Mouse (Mus musculus): ENCODE measurements around the gene Srgap1.
A peak's percentile ranks its signal among the peaks of the same experiment; 100 is the strongest.

Srgap1 gene

DNA sequence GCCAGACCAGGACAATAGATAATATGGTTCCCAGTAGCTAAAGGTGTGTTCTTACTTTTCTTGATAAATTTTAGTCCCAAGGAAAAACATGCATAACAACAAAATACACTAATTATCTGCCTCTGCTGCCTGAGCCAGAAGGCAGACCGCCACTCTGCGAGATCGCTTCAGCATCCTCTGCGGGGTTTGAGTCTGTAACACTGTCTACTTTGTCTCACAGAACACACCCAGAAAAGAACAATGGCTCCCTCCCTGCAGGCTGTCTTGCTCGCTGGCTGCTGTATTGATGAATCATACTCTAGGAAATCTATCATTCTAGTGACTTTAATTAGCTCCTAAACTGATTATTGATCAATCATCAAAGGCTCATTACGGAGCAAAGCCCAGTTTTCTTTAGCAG is 164.7 kb downstream of the Srgap1 start:
- DNase-seq (ENCODE audit: low read depth, low spot score): no peak

DNA sequence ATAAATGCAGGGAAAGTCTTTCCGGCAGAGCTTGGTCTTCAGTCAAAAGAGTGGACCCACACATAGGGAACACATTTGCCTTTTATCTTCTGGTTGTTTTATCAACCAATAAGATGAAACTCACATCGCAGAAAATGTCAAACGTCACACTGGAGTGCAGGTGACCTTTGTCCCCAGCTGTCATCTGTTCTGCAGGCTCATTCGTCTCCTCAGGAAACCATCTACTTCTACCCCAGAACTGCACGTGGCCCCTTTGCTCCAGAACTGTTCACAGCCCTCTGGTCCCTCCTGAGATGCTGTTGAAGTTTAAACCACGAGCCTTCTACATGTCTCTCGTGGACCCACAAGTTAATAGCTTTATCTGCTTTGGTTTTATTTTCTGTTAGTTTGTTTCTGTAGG is 168.3 kb downstream of the Srgap1 start:
- DNase-seq (ENCODE audit: low read depth, low spot score): no peak

DNA sequence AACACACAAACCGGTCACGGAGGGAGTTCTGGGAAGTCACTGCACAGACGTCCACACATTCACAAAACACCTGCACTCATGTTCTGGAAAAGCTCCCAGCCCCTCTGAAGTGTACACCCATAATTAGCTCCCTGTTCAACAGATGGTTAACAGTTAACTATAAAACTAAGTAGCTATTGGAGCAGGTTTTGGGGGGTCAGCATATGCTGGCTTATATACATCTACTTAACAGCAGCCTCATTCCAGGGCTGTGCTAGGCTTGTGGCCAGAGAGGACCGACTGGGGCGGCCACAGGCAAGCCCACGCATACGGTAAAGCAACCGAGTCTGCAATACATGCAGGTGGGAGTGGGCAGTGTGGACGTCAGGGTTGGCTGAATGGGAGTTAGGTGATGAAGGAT is 169.2 kb downstream of the Srgap1 start:
- DNase-seq (ENCODE audit: low read depth, low spot score): no peak

DNA sequence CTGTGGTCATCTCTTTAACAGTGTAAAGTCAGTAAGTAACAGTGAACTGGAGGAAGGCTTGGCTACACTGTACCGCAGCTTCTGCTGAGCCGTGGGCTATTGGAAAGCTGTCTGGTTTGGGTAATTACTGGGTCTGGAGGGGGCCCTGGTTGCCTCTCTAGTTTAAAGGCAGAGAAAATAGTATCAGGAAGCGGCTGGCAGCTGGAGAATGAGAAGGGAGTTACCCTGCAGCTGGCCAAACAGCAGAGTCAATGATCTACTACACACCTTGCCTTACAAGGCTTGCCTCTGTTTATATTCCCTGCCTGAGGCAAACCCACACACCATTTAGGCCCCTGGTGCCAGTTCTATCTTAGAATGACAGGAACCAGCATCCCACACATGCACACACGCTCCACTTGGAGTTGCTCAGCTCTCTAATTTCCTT is 174.0 kb downstream of the Srgap1 start:
- DNase-seq (ENCODE audit: low read depth, low spot score): no peak

DNA sequence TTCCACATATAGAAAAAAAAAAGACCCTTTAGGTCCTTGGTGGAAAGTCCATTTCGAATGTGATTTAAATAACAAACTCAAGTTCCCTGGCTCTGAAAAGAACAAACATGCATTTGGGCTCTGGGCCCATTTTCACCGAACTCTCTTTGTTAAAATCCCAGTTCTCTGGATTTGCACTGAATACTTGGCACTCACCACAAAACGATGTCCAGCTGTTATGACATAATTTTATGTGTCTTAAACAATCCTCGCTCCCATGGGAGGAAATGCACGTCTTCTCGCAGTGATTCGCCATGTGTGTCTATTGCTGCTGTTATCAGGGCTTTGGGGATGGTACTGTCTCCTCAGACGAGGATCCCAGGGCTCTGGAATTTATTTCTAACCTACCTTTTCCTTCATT is 177.2 kb downstream of the Srgap1 start:
- DNase-seq (ENCODE audit: low read depth, low spot score): no peak

DNA sequence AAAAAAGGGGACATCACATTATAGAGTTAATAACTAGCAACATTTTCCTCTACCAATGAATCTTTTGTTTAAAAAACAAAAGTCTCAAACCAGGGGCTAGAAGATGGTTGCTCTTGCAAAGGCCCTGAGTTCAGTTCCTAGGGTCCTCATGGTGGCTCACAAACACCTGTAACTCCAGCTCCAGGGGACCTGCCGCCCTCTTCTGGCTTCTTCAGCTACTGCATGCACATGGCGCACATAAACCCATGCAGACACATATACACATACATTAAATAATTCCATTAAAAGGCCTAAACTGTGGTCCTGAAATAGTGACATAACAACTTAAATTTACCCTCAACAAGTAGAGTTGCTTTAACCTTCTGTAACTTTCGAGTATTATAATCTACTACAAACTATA is 178.9 kb downstream of the Srgap1 start:
- no peak for DNase-seq (ENCODE audit: low read depth, low spot score)

DNA sequence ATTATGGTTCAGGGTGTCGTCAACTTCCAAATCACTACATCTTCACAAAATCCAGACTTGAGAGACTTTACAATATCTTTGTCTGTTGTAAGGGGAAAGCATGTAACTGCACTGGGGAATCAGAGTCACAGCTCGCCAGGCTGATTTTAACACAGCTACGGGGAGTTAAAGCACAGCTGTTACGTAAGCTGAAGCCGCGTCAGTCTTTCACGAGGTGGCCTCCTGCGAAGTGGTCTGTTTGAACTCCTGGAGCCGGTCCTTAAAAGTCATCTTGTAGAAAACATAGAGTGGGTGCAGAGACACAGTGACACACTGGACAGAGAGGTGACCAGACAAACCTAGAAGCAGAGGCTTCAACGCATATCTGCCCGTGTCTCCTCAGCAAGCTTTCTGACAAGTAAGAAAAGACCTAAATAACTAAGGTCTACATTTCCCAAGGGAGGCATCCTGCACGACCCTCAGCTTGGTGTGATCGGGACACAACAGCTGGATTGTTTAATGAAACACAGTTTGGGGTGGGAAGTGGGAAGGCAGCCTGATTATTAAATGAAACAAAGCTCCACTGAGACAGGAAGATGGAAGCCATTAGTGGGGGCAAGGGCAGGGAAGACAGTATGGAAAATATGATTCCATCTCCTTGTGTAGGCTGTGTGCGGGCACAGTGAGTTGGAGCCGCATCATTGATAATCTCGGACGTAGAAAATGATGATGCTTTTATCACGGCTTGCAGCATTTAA is 181.4 kb downstream of the Srgap1 start:
- DNase-seq (ENCODE audit: low read depth, low spot score): no peak

DNA sequence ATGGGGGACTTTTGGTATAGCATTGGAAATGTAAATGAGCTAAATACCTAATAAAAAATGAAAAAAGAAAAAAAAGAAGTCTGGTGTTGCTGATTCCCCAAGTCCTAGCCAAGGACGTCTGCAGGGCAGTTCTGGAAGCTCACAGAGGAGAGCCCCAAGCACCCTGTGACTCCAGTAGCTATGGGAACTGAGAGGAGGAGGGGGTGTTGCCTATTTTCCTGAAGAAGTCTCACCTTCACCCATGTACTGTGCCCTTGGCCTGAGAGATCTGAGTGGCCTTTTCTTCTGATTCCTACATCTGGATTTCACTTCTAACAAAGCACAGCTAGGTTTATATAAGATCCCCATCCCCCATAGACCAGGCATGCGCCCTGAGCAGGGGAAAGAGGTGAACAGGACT is 186.2 kb downstream of the Srgap1 start:
- no peak for DNase-seq (ENCODE audit: low read depth, low spot score)

DNA sequence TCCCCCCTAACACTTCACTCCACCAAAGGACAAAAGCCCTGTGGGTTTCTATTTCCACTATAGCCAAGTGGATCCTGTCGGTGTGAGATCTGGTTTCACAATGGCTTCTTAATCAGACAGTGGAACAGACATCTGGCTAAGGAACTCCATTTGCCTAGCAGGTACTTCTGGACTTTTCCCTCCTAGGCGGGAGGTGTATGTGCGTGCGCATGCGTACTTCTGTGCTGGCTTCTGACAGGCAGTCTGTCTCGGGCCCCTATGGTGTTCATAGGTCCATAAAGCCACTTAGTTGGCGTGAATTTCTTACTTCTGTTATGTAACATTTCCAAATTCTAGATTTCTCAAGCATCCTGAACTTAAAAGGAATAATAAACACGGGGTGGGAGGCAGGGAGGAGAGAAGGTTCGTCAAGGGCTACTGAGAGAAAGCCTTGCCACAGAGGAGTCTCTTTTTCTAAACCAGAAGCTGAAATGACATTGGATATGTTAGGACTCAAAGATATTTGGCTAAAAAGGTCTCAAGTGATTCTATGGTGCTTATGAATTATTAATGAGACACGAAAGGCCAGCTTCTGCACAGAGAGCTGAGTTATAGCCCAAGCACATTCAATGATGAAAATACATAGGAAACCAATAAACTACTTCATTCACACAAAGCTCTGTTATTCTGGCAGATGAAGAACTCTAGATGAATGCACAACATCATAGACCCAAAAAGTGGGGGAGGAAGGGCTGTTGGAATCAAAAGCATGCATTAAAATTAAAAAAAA is 187.1 kb downstream of the Srgap1 start:
- no peak for DNase-seq (ENCODE audit: low read depth, low spot score)

DNA sequence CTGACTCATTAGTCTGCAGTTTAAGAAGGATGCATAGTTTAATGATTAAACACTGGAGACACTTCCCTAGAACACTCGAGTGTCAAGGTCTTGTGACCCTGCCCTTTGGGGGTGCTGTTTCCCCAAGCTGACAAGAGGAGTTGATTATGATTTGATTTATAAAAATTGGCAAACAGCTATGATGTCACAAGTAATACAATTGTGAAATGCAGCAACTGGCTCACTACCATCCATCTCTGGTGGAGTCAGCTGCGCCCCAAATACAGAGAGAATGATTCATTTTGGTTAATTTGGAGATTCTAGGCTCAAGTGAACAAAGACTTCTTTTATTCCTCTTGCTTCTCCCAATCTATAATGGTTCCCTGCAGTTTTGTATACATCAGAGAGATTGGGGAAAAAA is 188.2 kb downstream of the Srgap1 start:
- DNase-seq (ENCODE audit: low read depth, low spot score): no peak

DNA sequence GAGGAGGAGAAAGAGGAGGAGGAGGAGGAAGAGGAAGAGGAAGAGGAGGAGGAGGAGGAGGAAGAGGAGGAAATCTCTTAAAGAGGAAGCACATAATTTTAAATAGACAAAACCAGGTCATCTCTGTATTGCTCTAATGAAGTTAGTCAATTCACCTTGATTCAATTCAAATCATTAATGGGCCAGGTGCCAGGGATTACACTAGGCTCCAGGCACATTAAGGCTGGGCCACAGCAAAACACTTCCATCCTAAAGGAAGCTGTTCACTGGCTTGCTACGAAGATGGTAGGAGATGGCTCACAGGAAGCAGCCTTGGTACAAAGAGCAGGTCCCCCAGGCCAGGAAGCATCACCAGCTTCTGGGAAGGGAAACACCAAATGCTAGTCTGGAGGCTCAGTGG is 189.0 kb downstream of the Srgap1 start:
- no peak for DNase-seq (ENCODE audit: low read depth, low spot score)

DNA sequence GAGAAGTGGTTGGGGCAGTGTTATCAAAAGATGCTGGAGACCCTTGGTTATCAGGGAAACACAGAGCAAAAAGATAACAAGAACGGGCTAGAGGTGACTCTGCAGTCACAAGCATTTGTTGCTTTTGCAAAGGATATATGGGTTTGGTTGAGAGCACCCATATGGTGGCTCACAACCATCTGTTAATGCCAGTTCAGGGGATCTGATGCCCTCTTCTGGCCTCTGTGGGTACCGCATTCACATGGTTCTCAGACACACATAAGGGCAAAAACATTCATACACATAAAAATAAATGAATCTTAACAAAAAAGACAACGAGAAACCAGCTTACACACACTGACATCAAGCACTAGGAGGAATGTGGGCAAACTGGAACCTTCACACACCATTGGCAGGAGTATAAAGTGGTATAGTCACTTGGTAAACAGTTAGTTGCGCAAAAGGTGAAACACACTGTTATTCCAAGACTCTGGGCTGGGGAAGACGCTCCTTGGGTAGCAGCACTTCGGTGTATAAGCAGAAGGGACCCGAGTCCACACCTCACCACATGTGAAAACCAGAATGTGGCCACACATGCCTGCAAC is 191.2 kb downstream of the Srgap1 start:
- DNase-seq (ENCODE audit: low read depth, low spot score): no peak

DNA sequence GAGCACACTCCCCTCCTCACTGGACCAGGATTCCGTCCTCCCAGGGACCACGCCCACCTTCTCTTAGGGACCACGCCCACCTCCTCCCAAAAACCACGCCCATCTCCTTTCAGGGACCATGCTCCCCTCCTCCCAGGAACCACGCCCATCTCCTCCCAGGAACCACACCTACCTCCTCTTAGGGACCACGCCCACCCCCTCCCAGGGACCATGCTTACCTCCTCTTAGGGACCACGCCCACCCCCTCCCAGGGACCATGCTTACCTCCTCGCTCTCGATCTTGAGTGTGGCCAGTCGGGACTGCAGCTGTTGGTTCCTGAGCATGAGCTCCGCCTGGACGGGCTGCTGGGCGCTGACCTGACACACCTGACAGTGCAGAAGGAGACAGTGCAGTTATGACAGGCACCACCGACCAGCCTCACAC is 193.7 kb downstream of the Srgap1 start:
- no peak for DNase-seq (ENCODE audit: low read depth, low spot score)

DNA sequence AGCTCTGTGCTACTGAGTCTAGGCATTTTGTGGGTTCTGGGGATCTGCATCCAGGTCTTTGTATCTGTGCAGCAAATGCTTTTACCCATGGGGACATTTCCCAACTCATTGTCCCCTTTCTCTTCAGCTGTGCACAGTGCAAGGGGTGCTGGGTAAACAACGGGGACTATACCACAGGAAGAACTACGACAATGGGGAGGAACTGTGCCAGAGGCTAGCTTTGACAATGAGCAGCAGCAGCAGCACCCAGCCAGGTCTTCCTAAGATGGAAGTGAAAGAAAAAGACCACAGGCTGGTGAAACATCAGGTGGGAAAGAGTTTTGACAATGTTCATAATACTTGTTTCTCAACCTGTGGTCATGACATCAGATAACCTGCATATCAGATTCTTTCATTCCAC is 197.6 kb downstream of the Srgap1 start:
- DNase-seq (ENCODE audit: low read depth, low spot score): no peak

DNA sequence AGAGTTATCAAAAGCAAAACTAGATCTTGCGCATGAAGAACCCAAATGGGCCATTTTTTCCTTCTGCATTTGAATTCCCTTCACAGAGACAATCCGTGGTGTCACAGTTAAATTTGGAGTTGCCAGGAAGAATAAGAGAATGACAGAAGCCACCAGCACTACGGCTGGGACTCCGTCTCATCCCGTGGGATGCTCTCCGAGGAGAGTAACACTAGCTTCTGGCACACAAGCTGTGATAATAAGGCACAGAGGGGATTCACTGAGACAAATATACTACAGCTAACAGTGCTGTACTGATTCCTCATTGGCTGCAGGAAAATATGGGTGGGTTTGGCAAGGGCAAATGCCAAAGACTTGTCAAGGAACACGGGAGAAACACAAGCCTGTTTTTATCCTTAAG is 201.4 kb downstream of the Srgap1 start:
- no peak for DNase-seq (ENCODE audit: low read depth, low spot score)

DNA sequence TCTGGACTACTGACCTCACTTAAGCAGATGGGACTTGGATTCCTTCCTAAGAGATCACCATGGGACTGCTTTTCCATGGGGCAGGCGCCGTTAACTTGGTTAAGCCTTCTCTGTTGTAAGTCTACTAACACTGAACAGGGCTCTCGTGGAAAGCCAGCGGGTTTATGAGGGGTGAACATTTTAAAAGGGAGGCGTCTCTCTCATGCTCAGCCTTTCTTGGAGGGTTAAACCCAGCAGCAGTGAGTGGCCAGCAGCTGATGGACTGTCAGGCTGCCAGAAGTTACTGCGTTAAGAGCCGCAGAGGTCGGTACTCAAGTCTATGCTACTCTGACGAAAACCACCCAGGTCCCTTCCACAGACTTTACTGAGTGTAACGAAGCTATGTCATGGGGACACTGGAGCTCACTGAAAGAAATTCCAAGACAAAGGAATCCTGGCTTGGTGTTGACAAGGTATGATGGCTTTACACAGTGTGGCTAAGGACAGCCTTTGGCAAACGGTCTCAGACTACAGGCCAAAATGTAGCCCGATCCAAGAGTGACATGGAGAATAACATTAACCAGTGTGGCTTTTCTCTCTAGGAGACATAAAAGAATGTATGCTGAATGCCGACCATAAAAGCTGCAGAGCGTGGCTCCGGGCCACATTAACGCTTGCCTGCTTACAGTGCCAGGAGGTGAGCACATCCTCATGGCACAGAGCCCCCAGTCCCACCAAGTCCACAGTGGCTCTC is 209.8 kb downstream of the Srgap1 start:
- peak; percentile 62 for DNase-seq (ENCODE audit: low read depth, low spot score)

DNA sequence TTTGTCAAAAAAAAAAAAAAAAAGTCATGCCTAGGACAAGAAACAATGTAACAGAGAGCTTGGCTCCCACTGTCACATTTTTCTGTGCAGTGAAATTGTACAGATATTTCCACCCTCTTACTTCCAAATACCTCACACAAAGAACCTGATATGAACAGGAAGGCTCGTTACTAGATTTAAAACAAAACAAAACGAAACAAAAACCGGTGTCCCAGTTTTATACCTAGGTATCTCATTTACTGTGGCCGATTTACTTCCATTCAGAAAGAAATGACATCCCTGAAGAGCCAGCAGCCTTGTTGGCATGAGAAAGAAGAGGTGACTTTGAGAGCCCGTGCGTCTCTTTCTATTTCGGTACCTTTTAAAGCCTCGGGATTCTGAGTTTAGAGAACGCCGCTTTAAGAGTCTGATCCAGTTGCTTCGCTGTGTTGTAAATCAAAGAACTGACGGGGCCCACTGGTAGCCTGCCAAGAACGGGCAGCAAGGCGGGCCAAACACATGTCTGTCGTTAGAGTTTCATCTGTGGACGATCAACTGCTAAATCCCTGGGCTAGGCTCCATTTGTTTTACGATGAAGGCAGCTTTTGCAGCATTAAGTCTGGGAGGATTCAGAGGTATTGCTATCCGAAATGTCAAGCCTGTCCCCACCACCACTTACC is 210.5 kb downstream of the Srgap1 start:
- peak; percentile 79 for DNase-seq (ENCODE audit: low read depth, low spot score)

DNA sequence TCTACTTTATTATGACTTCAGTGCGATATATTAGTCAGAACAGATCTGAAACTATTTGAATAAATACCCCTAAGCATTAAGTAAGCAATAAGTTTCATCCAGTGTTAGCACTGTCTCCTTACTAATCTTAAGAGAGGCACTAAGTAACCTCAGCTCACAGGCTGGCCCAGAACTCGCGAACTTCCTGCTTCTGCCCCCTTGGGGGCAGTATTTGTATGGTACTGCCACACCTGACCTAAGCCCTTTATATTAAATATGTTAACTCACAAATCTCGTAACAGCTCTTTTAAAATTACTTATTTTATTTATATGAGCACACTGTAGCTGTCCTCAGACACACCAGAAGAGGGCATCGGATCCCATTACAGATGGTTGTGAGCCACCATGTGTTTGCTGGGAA is 213.7 kb downstream of the Srgap1 start:
- no peak for DNase-seq (ENCODE audit: low read depth, low spot score)

DNA sequence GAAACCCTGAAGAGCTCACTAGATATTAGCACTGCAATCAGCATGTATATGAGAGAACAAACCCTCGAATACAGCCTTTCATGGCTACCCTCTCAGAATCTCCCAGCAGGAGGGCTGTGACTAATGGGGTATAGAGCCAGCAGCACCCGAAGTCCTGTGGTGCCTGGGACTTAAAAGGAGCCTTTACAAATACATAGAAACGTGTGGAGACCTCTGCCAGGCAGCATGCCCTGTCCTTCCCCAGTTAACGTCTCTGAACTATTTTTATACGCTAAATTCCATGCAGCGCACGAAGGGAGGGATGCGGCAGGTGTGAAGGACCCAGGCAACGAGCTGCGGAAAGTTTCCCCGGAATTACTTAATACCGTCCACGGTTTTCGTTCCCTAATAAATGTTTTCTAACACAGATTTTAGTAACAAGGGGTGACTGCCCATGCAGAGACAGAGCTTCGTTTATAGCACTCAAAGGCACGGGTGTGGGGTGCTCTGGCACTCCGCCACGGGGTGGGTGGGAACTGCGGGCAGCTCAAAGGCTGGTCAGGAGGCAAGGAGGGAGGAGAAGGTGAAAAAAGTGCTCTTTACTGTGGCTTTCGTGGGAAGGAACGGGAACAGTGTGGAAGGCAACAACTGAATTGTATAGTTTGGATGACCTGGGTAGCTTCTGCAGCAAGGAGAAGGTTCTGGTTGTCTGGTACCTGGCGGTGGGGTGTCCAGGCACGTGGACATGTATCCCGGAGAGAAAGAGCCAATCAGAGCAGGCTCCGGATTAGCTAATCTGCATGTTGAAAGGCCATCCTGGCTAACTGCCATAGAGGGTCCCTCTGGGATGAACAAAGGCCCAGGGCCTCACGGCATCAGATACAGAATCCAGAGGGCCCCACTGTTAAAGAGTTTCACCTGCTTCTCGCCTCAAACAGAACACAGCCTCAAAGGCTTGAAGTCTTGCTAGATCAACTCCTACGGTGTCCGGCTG is 216.5 kb downstream of the Srgap1 start:
- DNase-seq (ENCODE audit: low read depth, low spot score): no peak

DNA sequence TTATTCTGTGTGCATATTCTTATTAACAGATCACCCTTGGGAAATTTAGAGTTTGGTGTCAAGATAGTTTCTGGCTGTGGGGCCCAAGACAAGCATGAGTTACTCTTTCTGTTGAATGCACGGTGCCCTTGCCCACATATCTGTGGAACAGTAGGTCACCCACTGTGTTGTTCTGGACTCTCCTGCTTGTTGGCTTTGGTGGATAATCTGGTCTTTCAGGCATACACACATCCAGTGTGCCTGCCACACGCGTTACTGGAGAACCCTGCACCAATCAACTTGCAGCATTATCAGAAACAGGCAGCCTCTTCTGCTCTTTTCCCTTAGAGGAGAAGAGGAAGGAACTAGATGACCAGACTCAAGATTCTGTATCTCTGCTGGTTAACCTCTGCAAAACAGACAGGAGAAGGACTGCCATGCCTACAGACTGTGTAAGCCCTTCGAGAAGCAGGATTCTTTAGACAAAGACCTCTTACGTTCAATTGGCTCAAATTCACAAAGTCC is 217.3 kb downstream of the Srgap1 start:
- no peak for DNase-seq (ENCODE audit: low read depth, low spot score)

All from 3T3-L1 (cell line).